Mouse (Mus musculus): ENCODE results near the gene Ppan. TPM values are rescaled to one million over a fixed set of nuclear protein-coding genes. Genes with fewer than 3 reads are reported as not detected.

Gene Ppan
- polyA plus RNA-seq, 1 experiment from 2014 or later, result 95.8 TPM

- 65% methylated on average over 12 of the region's 12 CpGs for WGBS
- no peak for DNase-seq (ENCODE audit: low spot score)
- H3K9me3 ChIP-seq, result no peaks in the 10 kb centered on the region
- no peak overlapping the region for H3K4me3 ChIP-seq
- H3K27ac ChIP-seq, result no peak overlapping the region
- peaks cover 12% of the 10 kb centered on the region for H3K4me1 ChIP-seq
- H3K27me3 ChIP-seq (ENCODE audit: insufficient read depth, poor library complexity, severe bottlenecking), result peaks cover 72% of the 10 kb centered on the region
- 0 out of 2 replicates have a peak, but pooled peaks cover 2% of the 10 kb centered on the region for H3K36me3 ChIP-seq
Measured at GRCm38 (mm10) chr9:20870211-20871173, 17.5 kb upstream of the Ppan start.

- Histone ChIP-seq H3K36me3 (0 out of 2 replicates have a peak, but pooled peaks cover 2% of the 10 kb centered on the region), H3K9me3 (no peaks in the 10 kb centered on the region), H3K4me3 (no peak overlapping the region), H3K27ac (no peak overlapping the region), H3K27me3 (ENCODE audit: insufficient read depth, poor library complexity, severe bottlenecking) (peaks cover 64% of the 10 kb centered on the region), H3K4me1 (peaks cover 12% of the 10 kb centered on the region)
- WGBS, result 86% methylated on average over 10 of the region's 10 CpGs
- no peak for DNase-seq (ENCODE audit: low spot score)
Measured at GRCm38 (mm10) chr9:20872991-20873390, 15.0 kb upstream of the Ppan start.

GRCm38 (mm10) chr9:20873521-20873920 lies 14.5 kb upstream of the Ppan start:
- peaks cover 11% of the 10 kb centered on the region for H3K4me1 ChIP-seq
- H3K27ac ChIP-seq, result no peak overlapping the region
- no peak for DNase-seq (ENCODE audit: low spot score)
- 83% methylated on average over 12 of the region's 12 CpGs for WGBS
- H3K36me3 ChIP-seq, result 0 out of 2 replicates have a peak, but pooled peaks cover 2% of the 10 kb centered on the region
- peaks cover 59% of the 10 kb centered on the region for H3K27me3 ChIP-seq (ENCODE audit: insufficient read depth, poor library complexity, severe bottlenecking)
- no peak overlapping the region for H3K4me3 ChIP-seq
- no peaks in the 10 kb centered on the region for H3K9me3 ChIP-seq

- Histone ChIP-seq H3K27me3 (ENCODE audit: insufficient read depth, poor library complexity, severe bottlenecking) (peaks cover 42% of the 10 kb centered on the region), H3K9me3 (no peaks in the 10 kb centered on the region), H3K36me3 (0 out of 2 replicates have a peak, but pooled peaks cover 2% of the 10 kb centered on the region), H3K27ac (no peak overlapping the region), H3K4me1 (peaks cover 8% of the 10 kb centered on the region; the same call in 1 of the 2 replicates), H3K4me3 (no peak overlapping the region)
- DNase-seq (ENCODE audit: low spot score), result no peak
- 65% methylated on average over 23 of the region's 23 CpGs for whole genome bisulfite sequencing
Measured at GRCm38 (mm10) chr9:20875021-20875790, 12.8 kb upstream of the Ppan start.

GRCm38 (mm10) chr9:20876318-20877117 lies 11.5 kb upstream of the Ppan start:
- Histone ChIP-seq H3K27me3 (ENCODE audit: insufficient read depth, poor library complexity, severe bottlenecking) (peaks cover 31% of the 10 kb centered on the region), H3K4me1 (peaks cover 8% of the 10 kb centered on the region; the same call in 1 of the 2 replicates), H3K27ac (no peak overlapping the region), H3K9me3 (no peaks in the 10 kb centered on the region), H3K4me3 (no peak overlapping the region), H3K36me3 (no peaks in the 10 kb centered on the region)
- 63% methylated on average over 9 of the region's 9 CpGs for WGBS
- no peak for DNase-seq (ENCODE audit: low spot score)

GRCm38 (mm10) chr9:20877118-20878040 lies 10.6 kb upstream of the Ppan start:
- Histone ChIP-seq H3K9me3 (no peaks in the 10 kb centered on the region), H3K27ac (peak overlapping the region; percentile 91), H3K27me3 (ENCODE audit: insufficient read depth, poor library complexity, severe bottlenecking) (peaks cover 31% of the 10 kb centered on the region), H3K4me3 (peak overlapping the region; percentile 56), H3K36me3 (no peaks in the 10 kb centered on the region), H3K4me1 (peaks cover 8% of the 10 kb centered on the region; the same call in 1 of the 2 replicates)
- DNase-seq (ENCODE audit: low spot score), result no peak
- WGBS, result 37% methylated on average over 14 of the region's 14 CpGs

- H3K4me1 ChIP-seq, result peaks cover 8% of the 10 kb centered on the region; the same call in 1 of the 2 replicates
- no peaks in the 10 kb centered on the region for H3K36me3 ChIP-seq
- WGBS, result under 1% methylated on average over 69 of the region's 69 CpGs
- no peaks in the 10 kb centered on the region for H3K9me3 ChIP-seq
- H3K27me3 ChIP-seq (ENCODE audit: insufficient read depth, poor library complexity, severe bottlenecking), result peaks cover 23% of the 10 kb centered on the region
- DNase-seq (ENCODE audit: low spot score), result peak; percentile 100
- peak overlapping the region; percentile 56 for H3K4me3 ChIP-seq
- peak overlapping the region; percentile 91 for H3K27ac ChIP-seq
Measured at GRCm38 (mm10) chr9:20878041-20878709, 9.8 kb upstream of the Ppan start.

- 28% methylated on average over 10 of the region's 10 CpGs for WGBS
- Histone ChIP-seq H3K4me3 (peak overlapping the region; percentile 56), H3K27me3 (ENCODE audit: insufficient read depth, poor library complexity, severe bottlenecking) (peaks cover 19% of the 10 kb centered on the region), H3K27ac (peak overlapping the region; percentile 91), H3K4me1 (peaks cover 8% of the 10 kb centered on the region; the same call in 1 of the 2 replicates), H3K36me3 (no peaks in the 10 kb centered on the region), H3K9me3 (no peaks in the 10 kb centered on the region)
- DNase-seq (ENCODE audit: low spot score), result no peak
Measured at GRCm38 (mm10) chr9:20878710-20879065, 9.3 kb upstream of the Ppan start.

GRCm38 (mm10) chr9:20879097-20879792 lies 8.7 kb upstream of the Ppan start, which contains the start of gene Angptl6:
TSS of gene Angptl6 (minus strand) at chr9:20879727.
- H3K9me3 ChIP-seq, result no peaks in the 10 kb centered on the region
- H3K36me3 ChIP-seq, result no peaks in the 10 kb centered on the region
- H3K27ac ChIP-seq, result peak within 1 kb of the TSS; percentile 91
- WGBS, result 91% methylated on average over 13 of the region's 13 CpGs
- peaks cover 8% of the 10 kb centered on the region; the same call in 1 of the 2 replicates for H3K4me1 ChIP-seq
- no peak for DNase-seq (ENCODE audit: low spot score)
- H3K27me3 ChIP-seq (ENCODE audit: insufficient read depth, poor library complexity, severe bottlenecking), result peaks cover 19% of the 10 kb centered on the region; the same call in 1 of the 2 replicates
- peak within 1 kb of the TSS; percentile 56 for H3K4me3 ChIP-seq

- Histone ChIP-seq H3K9me3 (no peaks in the 10 kb centered on the region), H3K27ac (no peak overlapping the region), H3K4me3 (no peak overlapping the region), H3K4me1 (peaks cover 8% of the 10 kb centered on the region), H3K27me3 (ENCODE audit: insufficient read depth, poor library complexity, severe bottlenecking) (no peaks in the 10 kb centered on the region), H3K36me3 (peaks cover 24% of the 10 kb centered on the region)
- WGBS, result 93% methylated on average over 2 of the region's 2 CpGs
- DNase-seq (ENCODE audit: low spot score), result no peak
Measured at GRCm38 (mm10) chr9:20886563-20886962, 1.4 kb upstream of the Ppan start.
